Mouse (Mus musculus) B cell, adult 2 months (primary cell): ENCODE measurements at regions not wholly inside any gene's neighbourhood (a gene's known extent, or its start where the extent isn't known, plus 50 kb on each side); places are given as distances from the start of the nearest gene placed in this dataset.

ENCODE experiments used
- DNase-seq, 2 experiments: peaks; one replicate each; pipeline ENCODE4 v3.0.0; 2022

DNA sequence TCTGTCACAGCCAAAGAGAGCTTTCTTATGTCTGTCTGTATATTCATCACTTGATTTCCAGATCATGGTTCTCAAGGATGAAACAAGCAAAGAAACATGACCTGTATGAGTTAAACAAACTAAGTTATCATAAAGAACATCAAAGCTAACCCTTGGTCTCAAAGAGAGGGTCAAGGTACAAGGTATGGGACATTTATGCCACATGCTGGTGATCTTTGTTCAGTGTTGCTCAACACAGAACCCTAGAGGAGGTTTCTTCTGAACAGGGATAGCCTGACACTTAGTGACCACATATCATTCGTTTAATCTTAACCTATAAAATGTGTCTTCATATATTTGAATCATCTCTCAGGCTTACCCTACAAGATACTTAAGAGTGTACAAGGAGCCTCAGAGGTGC, 170.6 kb upstream of the Lrig3 start:
- no peak for DNase-seq

DNA sequence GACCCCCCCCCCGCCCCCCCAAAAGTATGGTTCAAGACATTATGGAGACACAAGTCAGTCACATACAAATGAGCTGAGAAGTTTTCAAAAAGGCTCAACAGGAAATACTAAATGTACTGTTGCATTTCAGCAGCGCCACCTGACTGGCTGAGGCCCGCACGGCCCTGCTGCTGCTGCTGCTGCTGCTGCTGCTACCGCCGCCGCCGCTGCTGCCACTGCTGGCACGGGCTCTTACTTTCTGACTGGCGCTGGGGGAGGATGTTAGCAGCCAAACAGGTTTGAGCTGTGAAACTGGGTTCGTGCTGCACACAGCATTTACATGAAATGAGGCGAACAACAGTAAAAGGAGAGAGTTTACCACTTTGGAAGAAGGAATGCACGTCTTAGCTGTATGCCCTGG, 167.3 kb upstream of the Lrig3 start:
- DNase-seq, result no peak

DNA sequence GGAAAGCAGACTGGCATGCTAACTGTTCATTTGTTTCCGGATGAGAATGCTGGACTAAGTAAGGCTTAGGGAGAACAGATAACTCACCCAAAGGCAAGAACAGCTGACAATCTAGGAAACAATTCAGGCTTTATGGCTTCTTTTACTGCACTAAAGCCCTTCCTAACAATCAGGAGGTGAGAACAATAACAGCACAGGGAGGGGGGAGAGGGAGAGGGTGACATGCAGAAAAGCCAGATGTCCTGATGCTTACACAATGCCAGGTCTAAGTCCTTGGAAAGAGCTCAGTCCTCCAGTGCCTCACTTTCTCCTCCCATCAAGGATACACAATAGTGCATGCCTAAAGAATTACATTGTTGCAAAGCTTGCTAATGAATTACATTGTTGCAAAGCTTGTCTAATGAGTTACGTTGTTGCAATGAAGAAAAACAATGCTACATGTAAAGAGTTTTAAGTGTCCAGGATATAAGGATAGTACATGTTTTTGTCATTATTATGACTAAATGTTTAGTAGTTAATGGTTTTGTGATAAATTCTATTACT, 165.3 kb upstream of the Lrig3 start:
- DNase-seq, result no peak

DNA sequence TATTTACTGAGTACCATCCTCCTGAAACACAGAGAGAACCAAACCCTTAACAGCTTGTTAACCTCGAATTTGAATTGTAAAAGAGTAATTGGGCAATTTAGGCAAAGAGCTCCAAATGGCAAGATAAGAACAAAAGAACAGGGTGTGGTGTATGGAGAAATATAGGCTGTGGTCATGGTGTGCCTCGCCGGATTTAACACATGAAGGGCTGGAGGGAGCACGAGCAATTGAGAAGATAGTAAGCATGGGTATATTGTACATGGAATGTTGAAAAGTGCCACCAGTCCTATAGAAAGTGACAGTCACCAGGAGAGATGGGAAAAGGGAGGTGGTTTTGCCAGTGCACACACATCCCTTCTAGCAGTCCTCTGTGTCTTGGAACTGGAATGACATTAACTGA, 164.5 kb upstream of the Lrig3 start:
- DNase-seq, result no peak

DNA sequence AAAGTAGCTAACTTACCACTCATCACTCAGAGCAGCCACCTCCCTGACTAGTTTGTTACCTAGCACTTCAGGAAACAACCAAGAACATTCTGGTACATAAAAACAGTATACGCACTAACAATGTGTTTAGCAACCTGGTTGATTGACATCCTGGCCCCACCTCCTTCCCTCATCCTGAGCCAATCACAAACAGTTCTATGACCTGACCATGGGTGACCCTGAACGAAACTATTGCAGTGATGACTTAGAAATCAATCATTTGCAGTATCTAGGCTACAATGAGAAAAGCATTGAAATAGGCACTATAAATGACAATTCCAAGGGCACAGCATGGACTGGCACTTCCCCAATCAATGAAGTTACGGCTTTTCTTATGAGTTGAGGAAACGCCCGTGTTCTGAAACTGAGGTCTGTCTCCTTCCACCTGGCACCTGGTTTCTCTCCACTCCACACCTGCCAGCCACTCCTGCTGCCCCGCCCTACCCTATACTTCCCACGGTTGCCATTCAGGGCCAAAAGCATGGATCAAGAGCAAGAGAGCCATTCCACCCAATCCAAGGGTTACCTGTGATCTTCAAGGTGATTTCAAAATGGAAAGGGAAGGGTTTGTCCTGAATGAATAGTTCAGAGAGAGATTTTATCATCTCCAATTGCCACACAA, 162.9 kb upstream of the Lrig3 start:
- DNase-seq, result no peak

DNA sequence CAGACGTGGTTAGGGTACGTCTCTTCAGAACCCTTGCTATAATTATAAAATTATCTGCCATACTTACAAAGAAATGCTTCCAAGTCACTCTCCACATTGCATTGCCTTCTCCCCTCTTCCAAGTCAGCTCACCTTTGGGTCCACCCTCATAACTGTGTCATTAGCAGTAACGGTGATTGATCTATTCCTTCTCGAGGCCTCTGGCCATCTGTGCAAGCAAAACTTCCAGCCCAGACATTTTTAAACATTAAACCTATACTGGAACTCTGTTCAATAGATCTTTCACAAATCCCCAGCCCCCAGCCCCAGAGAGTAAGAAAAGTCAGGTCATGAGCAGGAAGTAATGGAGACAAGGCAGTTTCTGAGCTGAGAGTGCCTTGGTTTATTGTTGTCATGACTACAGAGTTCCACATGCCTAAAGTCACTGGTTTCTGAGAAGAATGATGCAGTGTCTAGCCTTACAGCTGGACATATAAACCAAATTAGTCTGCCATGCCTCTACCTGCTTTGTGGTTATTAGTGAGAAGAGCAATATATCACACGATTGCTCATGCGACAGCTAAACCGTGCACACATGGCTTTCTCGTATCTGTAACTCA, 156.1 kb upstream of the Lrig3 start:
- DNase-seq, result no peak

DNA sequence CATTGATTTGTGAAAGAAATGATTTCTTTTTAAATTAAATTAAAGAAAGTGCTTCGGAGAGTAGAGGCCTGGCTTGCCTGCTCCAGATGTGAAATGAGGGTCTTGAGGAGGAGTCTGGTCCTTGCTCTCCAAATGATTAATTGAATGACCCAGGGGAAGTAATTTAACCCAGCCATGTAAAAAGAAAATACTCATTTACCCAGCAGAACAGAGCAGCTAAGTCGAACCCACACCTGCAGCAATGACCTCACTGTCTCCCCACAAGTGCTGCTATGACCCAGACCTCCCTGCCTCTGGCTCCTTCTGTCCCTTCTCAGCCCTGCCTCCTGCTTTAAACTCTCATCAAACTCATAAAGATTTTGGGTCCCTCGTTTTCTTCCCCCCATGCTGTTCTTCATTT, 155.4 kb upstream of the Lrig3 start:
- no peak for DNase-seq

DNA sequence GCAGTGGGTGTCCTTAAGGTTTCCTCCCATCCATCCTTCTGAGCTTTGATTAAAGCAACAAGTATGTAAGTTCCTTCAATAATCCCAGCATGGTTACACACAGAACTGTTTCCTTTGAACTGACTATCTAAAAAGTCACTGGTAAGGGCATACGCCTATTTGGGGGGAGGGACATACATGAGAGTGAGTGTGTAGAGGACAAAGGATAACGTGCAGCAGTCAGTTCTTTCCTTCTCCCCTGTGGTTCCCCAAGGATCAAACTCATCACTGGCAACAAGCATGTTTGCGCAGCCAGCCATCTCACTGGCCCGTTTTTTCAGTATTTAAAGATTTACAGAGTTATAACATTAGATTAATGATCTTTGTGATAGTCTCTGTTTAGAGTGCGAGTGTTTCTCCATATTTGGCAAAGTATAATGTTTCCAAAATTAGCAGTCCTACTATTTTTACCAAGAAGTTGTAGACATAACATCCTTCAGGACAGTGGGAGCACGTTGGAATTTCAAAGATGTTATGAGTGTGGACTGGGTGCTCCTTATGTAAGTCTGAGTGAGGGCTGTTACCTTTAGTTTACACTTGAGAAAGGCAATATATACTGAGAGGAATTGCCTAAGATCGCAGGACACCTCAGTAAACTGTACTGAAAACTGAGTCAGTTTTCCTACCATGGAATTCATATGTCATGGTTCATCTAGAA, 151.6 kb upstream of the Lrig3 start:
- DNase-seq, result no peak

DNA sequence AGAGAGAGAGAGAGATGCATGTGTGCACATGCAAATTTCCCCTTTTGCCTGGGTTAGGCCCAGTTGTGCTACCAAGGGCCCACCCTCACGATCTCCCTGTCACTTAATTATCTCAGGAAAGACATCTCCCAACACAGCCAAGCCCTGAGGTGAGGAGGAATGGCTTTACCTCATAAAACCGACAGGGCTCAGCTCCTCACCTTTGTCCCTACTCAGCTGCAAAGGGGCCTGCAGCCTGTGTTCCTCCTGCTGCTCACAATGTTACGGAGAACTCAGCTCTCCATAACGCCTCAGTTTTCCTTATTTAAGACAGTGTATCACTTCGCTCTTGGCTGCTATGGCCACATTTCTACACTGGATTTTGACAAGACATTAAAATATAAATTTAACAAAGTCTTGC, 133.8 kb upstream of the Lrig3 start:
- DNase-seq, result no peak

DNA sequence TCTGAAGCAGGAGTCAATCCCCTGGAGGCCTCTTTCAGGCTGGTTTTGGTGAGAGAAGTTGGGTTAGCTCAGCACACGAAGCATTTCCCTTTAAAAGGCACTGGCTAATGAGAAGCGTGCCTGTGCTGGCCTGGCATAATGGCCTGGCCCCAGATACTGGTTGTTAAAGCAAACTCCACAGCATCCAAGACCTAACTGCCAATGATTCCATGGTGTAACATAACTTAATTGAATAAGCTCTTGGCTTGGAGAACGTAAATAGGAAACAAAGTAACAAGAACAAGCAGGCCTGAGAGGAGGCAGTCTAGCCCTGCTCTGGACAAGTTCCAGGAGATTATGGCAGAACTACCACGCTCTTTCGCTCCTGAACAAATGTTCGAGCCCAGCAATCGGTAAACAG, 133.2 kb upstream of the Lrig3 start:
- DNase-seq, result no peak

DNA sequence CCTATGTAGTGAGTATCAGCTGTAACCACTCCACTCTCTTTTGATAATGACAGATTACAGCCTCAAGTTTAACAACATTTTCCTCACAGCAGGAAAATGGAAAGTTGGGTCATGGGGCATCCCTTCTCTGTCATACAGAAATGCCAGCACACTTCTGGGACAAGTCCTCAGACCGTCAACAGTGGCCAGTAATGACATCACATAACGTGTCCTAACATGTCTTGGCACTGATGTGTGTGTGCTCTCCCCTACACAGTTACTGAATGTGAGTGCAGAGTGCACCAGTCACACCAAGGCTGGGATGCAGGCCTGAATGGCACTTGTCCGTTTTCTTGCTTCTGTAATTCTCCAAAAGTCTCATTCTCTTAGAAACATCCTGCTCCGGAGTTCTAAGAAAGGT, 132.0 kb upstream of the Lrig3 start:
- no peak for DNase-seq

DNA sequence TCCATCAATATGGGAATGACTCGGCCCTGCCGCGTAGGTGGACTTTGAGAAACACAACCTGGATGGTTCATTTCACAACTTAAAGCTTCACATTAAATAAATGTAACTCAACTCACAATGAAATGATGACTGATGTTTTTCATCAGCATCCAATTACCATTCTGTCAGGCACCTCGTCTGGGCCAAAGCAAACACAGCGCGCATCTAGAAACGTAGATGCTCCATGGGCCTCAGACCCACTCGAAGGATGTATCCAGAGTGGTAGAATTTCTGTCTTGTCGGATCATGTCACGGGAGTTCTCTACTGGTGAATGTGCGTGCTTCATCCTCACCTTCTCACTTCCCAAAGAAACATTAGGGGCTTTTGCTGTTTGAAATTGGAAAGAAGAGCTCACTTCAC, 127.0 kb upstream of the Lrig3 start:
- no peak for DNase-seq

DNA sequence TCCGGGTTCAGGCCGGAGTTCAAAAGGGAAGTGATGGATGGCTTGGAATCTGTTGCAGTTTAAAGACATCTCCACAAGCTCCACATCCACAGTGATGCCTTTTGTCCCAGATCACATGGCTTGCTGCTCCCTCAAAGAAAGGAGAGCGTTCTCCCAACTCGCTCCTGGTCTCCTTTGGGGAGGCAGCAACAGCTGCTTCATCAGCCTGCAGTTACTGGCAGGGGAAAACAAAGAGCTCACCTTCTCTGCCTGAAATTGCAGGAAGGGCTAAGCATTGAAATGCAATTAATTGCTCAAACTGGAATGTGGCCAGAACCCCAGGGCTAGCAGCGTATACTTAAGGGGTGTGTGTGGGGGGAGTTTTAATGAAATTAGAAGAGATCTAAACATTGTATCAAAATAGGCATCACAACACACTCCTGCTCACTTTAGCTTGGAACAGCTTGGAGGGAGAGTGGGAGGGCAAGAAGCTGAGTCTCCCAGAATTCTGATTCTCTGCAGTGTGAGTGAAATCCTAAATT, 126.3 kb upstream of the Lrig3 start:
- DNase-seq, result no peak

DNA sequence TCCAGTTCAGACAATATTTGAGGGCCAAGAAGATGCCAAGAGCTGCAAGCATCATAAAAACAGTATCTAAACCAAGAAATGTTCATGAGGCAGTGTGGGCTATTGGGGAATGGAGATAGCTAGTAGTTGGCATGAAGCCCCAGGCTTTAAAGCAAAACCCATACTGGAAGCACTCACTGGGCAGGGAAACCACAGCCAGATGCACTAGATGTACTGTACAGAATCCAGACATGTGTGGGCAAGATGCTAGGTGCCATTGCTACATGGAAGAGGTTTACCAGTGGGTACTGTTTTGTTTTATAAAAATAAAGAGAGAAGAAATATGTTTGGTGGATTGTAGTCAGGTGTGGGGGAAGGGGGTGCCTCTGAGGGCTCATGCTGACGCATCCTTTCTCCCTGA, 125.6 kb upstream of the Lrig3 start:
- DNase-seq, result no peak

DNA sequence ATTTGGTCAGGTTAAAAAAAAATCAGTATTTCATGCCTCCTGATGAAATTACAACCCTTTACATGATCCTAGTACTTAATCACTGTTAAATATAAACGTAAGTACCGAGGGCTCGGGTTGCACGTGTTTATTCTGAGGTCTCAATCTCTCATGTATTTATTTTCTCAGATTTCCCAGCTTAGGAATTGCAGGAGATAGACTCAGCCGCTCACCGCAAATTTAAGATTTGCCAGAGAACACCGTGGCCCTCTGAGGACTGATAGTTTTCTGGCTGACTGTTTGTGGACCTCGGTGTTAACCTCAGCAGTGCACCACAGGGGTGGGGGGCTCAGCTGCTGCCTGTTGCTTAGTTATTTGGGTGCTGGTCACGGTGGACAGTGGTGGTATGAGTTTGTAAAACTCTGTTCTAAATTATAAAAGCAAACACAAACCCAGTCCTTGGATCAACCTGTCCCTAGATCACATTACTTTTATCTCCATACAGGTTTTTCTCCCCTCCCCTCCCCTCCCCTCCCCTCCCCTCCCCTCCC, 121.6 kb upstream of the Lrig3 start:
- no peak for DNase-seq

DNA sequence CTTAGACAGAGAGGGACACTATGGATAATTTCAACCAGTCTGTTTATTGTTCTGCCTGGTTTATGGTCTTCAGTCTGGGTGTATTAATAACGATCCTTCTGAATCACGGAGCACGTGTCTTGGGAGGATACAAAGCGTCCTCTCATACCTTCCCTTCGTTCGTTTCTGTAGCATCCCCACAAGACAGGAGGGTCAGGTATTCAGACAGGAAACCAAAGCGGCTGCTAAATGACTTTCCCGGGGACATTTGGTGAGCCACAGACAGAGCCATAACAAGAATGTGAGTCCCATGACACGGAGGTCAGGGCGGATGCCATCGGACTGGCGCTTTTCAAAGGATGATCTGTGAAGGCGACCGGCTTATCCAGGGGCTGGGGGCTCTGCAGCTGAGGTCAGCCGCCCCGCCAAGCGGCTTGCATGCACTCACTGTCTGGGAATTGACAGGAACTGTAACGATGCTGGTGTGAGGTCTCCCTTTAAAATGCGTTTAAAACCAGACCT, 120.9 kb upstream of the Lrig3 start:
- no peak for DNase-seq

DNA sequence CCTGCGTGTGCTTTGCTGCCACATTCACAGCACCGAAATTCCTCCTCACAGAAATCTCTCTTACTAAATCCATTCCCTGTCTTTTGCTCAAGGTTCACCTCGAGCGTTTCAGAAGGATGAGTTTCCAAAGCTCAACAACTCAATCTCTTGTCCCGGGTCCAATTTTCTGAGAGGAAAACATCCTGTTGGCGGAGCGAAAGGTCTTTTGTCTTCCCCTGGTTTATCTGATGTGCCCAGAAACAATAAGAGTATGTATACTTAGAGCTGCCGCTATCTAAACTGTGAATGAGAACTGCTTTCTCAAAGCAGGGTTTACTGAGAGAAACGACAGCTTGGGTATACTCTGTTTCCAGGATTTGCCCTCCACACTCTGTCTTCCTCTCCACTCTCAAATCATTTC, 115.6 kb upstream of the Lrig3 start:
- DNase-seq, result no peak

DNA sequence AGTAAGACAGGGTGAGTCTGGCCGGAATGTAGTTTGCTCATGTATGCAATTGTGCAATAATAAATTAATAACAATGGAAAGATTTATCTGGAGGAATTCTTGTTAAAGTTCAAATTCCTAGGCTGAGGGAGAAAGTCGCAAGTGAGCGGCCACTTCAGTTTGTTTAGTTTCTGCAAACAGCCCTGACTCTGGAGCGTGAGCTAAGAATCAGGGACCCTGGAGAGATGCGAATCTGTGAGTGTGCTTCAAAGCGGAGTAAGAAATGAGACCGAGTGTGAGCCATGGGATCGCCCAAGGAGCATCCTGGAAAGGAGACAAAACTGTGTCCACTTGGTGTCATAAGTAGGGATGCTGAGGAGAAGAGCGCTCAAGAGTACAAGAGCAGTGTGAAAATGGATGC, 104.2 kb upstream of the Lrig3 start:
- DNase-seq, result no peak

DNA sequence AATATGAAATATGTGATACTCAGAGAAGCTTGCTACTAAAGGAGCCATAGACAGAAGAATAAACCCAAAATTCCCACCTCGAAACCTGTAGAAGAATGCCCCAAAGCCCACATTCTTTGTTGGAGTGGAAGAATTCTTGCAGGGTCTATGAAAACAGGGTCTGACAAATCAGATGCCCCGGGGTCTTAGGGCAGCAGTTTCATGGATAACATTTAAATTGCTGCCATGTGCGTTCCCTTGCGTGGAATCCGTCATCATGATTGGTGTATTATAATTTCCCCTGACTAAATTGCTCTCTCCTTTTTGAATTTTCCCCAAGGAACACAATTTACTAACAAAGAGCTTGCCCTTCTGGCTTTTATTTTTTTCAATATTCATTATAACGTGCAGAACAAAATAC, 99.6 kb upstream of the Lrig3 start:
- no peak for DNase-seq

DNA sequence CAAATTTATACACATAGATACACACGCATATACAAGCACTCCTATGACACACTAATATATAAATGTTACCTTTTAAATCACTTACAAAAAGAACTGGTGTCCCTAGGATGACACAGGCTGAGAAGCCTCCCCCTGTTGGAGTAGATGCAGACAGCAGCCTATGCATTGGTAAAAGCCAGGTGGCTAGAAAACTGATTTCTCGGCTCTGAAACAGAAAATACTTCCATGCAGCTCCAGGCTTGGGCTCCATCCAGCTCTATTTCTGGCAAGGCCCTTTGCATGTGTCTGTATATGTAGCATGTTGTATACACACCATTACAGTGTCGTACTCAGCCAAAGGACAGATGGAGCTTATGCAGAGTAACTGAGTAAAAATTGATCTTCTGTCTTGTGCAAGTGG, 81.4 kb upstream of the Lrig3 start:
- DNase-seq, result no peak

DNA sequence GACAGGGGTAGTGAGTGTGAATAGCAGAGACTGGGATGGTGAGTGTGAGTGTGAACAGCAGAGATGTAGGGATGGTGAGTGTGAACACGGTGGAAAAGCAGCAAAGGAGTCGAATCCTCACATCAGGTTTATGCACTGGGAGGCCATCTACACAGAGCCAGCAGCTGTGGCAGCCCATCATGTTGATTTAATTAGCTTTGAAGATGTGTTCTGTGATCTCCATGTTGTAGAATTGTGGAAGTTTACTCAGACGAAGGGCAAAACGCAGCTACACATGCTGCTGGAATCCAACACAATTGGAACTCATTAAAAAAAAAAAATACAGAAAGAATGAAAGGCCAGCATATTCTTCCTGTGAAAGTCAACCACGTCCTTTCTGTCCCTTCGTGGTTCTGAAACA, 80.2 kb upstream of the Lrig3 start:
- DNase-seq, result no peak

DNA sequence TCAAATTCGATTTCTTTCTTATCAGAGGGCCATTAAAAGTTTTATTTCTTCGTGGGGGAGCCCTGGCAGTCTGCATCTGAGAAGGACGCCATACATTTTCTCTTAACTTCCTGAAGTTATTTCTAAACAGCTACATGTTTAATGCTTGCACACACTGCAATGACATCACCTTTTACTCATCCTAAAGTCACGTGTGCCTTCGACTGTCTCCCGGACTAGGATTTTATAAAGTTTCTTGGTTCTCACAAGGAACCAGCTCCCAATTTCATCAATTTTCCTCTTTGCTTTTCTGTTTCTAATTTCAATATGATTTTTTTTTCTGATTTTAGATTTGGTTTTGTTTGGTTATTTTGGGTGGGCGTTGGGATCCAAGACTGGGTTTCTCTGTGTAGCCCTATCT, 73.8 kb upstream of the Lrig3 start:
- DNase-seq, result no peak

DNA sequence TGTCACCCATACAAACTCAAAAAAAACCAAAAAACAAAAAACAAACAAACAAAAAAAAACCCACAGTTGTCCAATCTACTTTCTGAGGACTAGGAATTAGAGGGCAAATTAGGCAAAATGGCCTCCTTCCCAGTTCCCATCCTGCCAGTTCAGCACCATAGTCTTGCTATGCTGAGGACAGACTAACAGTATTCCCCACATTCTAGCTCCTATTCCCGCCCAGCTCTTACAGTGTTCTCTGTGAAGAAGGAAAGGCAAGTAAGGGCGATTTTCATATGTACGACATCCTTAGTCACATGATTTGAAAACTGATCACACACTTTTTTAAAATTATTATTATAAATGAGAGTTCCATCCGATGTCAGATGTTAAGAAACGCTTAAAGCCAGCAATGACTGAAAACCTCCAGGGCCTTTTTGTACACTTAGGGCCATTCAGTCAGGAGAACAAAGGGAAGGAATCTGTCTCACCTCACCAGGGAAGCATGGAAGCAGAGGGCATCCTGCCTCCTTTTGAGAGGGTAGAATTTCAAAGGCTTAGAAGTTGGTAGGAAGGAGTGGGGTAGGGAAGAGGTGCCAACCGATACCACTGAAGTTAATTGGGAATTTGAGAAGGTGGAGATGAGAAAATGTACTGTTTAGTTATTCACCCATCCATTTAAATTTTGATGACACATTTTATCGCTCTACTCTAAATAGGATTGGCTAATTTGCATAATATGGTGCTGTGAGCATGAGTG, 70.1 kb upstream of the Lrig3 start:
- DNase-seq, result no peak
